Mouse (Mus musculus) liver, embryonic 15.5 days (tissue): ENCODE data around the gene Brpf3. TPM values are rescaled to one million over a fixed set of nuclear protein-coding genes. Genes with fewer than 3 reads are reported as not detected.
"Not testable (repeated sequence)": the region's sequence is repeated elsewhere in the genome, so short reads cannot be mapped to it uniquely, and the experiment has no call there.

ENCODE experiments used
- ATAC-seq: fragments of 200-750 bp; cut with Nextera tagmentation; 2 replicates; pipeline ENCODE4 v1.8.0; 2017; ENCODE audit warnings: moderate number of reproducible peaks, mild to moderate bottlenecking, moderate library complexity; ENCODE audit not compliant: insufficient read depth
- H3K27ac ChIP-seq: fragments of 300-500 bp; sonication (generic); replicated peaks from 2 replicates; pipeline ENCODE4 v1.5.1; 2015; ENCODE audit warnings: mild to moderate bottlenecking, inconsistent platforms
- H3K27me3 ChIP-seq: fragments of 300-500 bp; sonication (generic); 2 replicates; pipeline ENCODE4 v1.6.1; 2015; ENCODE audit warnings: mild to moderate bottlenecking, inconsistent platforms
- H3K36me3 ChIP-seq: fragments of 300-500 bp; sonication (generic); replicated peaks from 2 replicates; pipeline ENCODE4 v1.6.1; 2015; ENCODE audit warnings: moderate library complexity, mild to moderate bottlenecking, inconsistent platforms
- H3K4me1 ChIP-seq: fragments of 300-500 bp; sonication (generic); replicated peaks from 2 replicates; pipeline ENCODE4 v1.6.1; 2015; ENCODE audit warnings: inconsistent platforms
- H3K4me2 ChIP-seq: fragments of 300-500 bp; sonication (generic); 2 replicates; pipeline ENCODE4 v1.6.1; 2015; ENCODE audit warnings: moderate library complexity, mild to moderate bottlenecking, inconsistent platforms
- H3K4me3 ChIP-seq: fragments of 300-500 bp; sonication (generic); replicated peaks from 2 replicates; pipeline ENCODE4 v1.5.1; 2015; ENCODE audit warnings: mild to moderate bottlenecking, inconsistent platforms
- H3K9ac ChIP-seq: fragments of 300-500 bp; sonication (generic); 2 replicates; pipeline ENCODE4 v1.6.1; 2015; ENCODE audit warnings: moderate library complexity, mild to moderate bottlenecking, inconsistent platforms
- H3K9me3 ChIP-seq: fragments of 300-500 bp; sonication (generic); replicated peaks from 2 replicates; pipeline ENCODE4 v1.6.1; 2016; ENCODE audit warnings: inconsistent platforms
- WGBS: fragments of 180-500 bp; shearing (Covaris S2); methylation state at CpG from one replicate; pipeline ENCODE4 v1.1.7; 2015; ENCODE audit warnings: mixed read lengths; ENCODE audit not compliant: insufficient replicate concordance; 5-methylcytosine and 5-hydroxymethylcytosine counted together
- polyA plus RNA-seq: library from polyadenylated mRNA; unstranded; fragments of >200 nt; fragmentation: Nextera tagmentation; extraction: Ambion mirVana; gene quantifications from 2 replicates; pipeline ENCODE4 v1.2.1, GENCODE M21; 2015

Brpf3 gene
- polyA plus RNA-seq, 1 experiment from 2014 or later: 74.7 TPM

DNA sequence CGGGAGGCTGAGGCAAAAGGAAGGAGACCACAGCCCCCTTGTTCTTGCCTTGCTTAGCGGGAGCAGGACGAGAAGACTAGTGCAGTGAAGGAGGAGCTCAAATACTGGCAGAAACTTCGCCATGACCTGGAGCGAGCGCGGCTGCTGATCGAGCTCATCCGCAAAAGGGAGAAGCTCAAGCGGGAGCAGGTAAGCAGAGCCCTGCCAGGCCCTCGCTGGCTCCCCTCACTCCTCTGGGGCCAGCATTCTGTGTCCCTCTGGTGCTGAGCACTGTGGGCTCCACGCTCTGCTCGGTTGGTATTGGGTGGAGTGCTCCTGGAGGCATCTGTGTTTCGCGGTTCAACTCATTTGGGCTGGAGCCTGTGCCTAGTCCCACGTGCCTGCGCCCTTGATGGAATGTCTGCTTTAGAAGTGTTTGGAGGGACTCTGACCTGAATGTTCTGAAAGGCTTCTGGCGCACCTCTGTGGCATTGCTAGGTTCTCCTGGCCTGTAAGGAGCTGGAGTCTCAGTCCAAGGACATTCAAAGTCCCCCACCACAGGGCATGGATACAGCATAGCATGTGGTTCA lies 13.7 kb downstream of the Brpf3 start:
- 90% methylated on average over 18 of the region's 18 CpGs for WGBS
- H3K36me3 ChIP-seq: peaks cover 100% of the 10 kb centered on the region
- no peaks in the 10 kb centered on the region for H3K27me3 ChIP-seq
- H3K4me1 ChIP-seq: peaks cover 57% of the 10 kb centered on the region
- no peaks in the 10 kb centered on the region for H3K9me3 ChIP-seq
- H3K9ac ChIP-seq: no peak overlapping the region
- no peak for ATAC-seq
- H3K4me2 ChIP-seq: no peak overlapping the region
- H3K4me3 ChIP-seq: no peak overlapping the region
- no peak overlapping the region; the same call in 1 of the 2 replicates for H3K27ac ChIP-seq

DNA sequence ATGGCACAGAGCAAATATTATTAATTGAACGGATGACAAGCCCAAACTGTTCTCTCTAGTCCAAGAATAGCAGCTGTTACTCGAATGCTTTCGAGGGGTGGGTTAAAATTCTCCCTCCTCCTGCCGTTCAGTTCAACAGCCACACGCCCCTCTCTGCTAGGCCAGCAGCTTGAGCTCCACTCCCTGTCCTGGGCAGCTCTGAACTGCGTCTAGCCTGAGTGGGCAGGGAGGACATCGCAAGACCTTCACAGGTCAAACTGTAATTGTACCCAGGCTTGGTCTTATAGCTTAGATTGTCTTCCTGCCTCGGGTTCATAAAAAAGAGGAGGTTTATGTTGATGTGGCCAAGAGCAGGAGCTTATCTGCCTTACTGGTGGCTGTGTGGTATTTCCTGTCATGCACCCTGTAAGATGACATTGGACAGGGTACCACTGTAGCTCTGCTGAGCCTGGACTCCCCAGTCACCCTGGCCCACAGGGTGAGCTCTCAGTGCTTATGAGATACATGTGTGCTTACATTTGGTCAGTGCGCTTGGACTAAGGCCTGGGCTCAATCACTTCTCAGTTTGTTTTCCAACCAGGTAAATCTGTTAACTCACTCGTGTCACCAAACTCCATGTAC lies 14.6 kb downstream of the Brpf3 start:
- Histone ChIP-seq H3K4me2 (no peak overlapping the region), H3K4me1 (peaks cover 49% of the 10 kb centered on the region), H3K36me3 (peaks cover 100% of the 10 kb centered on the region), H3K27me3 (no peaks in the 10 kb centered on the region), H3K9ac (no peak overlapping the region), H3K4me3 (no peak overlapping the region), H3K27ac (peak overlapping the region; percentile 38; the same call in 1 of the 2 replicates), H3K9me3 (no peaks in the 10 kb centered on the region)
- no peak for ATAC-seq
- 67% methylated on average over 10 of the region's 10 CpGs for WGBS

DNA sequence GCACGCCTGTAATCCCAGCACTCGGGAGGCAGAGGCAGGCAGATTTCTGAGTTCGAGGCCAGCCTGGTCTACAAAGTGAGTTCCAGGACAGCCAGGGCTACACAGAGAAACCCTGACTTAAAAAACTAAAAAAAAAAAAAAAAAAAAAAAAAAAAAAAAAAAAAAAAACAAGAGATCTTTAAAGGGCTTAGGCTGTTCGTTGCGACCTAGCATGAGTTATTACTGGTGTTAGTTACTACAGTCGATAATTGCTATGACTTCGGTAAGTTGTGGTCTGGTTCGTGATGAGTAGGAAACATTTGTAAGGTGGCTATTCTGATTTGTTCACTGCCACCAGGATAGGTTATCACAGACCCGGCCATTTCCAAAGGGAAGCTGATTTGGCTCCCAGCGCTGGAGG lies 15.4 kb downstream of the Brpf3 start:
- 86% methylated on average over 10 of the region's 10 CpGs for WGBS
- not testable (repeated sequence) for H3K9me3 ChIP-seq, ATAC-seq, H3K4me3 ChIP-seq, H3K27me3 ChIP-seq, H3K27ac ChIP-seq, H3K9ac ChIP-seq, H3K4me2 ChIP-seq
- peaks cover 100% of the 10 kb centered on the region for H3K36me3 ChIP-seq
- H3K4me1 ChIP-seq: peaks cover 49% of the 10 kb centered on the region

DNA sequence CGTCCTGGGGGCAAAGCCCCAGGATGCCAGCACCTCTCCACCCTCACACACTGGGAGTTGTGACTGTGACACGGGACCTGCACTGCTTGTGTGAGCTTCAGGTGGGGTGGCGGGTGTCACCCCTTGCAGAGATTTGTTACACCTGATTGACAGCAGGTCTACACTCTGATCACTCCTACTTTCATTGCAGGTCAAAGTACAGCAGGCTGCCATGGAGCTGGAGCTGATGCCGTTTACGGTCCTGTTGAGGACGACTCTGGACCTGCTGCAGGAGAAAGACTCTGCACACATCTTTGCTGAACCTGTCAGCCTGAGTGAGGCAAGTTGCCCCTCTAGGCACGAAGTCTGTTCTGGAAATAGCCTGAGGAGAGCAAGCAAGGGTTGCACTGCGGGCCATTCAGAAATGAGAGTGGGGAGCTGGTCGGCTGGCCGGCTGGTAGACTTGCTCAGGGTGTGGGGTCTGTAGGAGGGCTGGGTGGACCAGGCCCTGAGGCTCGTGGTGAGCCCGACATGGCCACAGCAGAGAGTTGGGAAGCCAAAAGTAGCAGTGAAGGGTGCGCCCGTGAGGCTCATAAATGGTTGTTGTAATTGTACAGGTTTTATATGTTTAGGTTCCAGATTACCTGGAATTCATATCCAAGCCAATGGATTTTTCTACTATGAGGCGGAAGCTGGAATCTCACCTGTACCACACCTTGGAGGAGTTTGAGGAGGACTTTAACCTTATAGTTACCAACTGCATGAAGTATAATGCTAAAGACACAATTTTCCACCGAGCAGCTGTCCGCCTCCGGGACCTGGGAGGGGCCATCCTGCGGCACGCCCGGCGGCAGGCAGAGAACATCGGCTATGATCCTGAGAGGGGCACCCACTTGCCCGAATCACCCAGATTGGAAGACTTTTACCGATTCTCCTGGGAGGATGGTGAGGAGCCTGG lies 16.3 kb downstream of the Brpf3 start:
- no peak overlapping the region for H3K4me3 ChIP-seq
- no peak overlapping the region for H3K27ac ChIP-seq
- ATAC-seq: no peak
- H3K4me1 ChIP-seq: peaks cover 54% of the 10 kb centered on the region
- no peaks in the 10 kb centered on the region for H3K9me3 ChIP-seq
- H3K27me3 ChIP-seq: no peaks in the 10 kb centered on the region
- H3K36me3 ChIP-seq: peaks cover 100% of the 10 kb centered on the region
- 92% methylated on average over 25 of the region's 25 CpGs for WGBS
- no peak overlapping the region for H3K4me2 ChIP-seq
- H3K9ac ChIP-seq: no peak overlapping the region

DNA sequence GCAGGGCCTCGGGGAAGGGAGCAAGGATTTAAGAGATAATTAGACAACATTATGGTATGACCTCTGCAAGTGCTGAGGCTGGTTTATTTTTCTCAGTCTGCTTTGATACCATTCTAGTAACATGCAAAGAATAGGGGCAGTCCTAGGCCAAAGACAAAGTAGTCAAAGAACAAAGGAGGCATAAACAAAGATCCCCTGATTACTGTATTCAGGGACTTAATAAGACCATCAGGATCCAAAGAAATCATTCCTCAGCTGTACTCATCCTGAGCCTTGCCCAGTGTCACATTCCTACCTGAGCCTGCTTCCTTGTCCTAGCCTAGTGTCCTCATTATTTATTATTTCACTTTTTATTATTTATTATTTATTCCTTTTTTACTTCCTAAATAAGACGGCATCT lies 19.3 kb downstream of the Brpf3 start:
- no peak overlapping the region for H3K4me2 ChIP-seq
- H3K4me1 ChIP-seq: peaks cover 63% of the 10 kb centered on the region
- 76% methylated on average over 2 of the region's 2 CpGs for WGBS
- H3K9me3 ChIP-seq: no peaks in the 10 kb centered on the region
- no peaks in the 10 kb centered on the region for H3K27me3 ChIP-seq
- no peak overlapping the region for H3K4me3 ChIP-seq
- H3K36me3 ChIP-seq: peaks cover 100% of the 10 kb centered on the region
- peak overlapping the region; percentile 19 for H3K27ac ChIP-seq
- no peak overlapping the region for H3K9ac ChIP-seq
- ATAC-seq: no peak

DNA sequence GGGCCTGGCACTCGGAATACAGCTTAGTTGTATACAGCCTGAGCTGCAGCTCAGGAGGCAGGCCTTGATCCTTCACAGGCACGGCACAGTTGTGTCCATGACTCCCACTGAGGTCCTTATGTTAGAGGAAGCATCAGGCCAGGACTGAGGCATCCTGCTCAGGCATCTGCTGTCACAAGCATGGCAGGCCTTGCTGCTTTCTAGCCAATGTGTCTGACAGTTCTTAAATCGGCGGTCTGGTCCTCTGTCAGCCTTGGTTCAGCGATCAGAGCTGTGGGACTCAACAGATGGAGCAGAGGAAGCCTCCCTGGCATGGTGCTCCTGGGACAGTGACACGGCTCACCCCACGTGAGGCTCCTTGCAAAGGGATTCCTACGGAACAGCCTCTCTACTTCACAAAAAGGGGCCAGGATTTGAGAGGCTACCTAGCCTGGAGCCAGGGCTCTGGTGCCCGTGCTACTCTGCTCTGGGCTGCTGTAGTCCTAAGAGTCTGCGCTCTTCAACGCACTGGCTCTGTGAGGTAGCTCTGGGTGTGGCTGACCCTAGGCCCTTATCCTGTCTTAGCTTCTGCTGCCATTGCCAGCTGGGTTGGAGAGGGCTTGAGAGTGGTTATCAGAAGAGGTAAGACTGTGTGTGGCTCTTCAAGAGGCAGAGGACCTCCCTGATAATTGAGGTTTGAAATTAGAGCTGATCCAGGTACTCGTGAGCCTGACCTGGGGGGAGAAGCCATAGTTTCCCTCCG lies 22.3 kb downstream of the Brpf3 start:
- WGBS: 47% methylated on average over 13 of the region's 13 CpGs
- H3K27ac ChIP-seq: peak overlapping the region; percentile 99
- H3K4me1 ChIP-seq: peaks cover 82% of the 10 kb centered on the region
- peak; percentile 99 for ATAC-seq
- peak overlapping the region; percentile 80 for H3K4me2 ChIP-seq
- H3K36me3 ChIP-seq: peaks cover 100% of the 10 kb centered on the region
- no peaks in the 10 kb centered on the region for H3K27me3 ChIP-seq
- H3K9me3 ChIP-seq: no peaks in the 10 kb centered on the region
- H3K9ac ChIP-seq: peak overlapping the region; percentile 69
- peak overlapping the region; percentile 59 for H3K4me3 ChIP-seq

DNA sequence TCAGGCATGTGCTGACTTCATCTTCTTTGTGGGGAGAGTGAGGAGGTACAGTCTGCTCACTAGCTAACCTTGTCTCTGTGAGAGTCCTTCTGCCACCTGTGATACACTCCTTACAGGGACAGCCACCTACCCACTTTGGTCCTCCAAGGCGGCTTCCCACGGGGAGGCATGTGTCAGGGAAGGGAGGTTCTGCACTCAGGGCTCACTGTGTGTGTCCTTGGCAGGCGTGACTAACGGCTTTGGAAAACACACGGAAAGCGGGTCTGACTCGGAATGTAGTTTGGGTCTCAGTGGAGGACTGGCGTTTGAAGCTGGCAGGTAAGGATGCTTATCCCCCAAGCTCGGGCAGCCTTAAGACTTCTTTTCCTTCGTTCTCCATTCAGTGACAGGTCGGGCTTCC lies 22.9 kb downstream of the Brpf3 start:
- WGBS: 56% methylated on average over 11 of the region's 11 CpGs
- Histone ChIP-seq H3K27ac (peak overlapping the region; percentile 99), H3K4me2 (peak overlapping the region; percentile 80), H3K4me1 (peaks cover 86% of the 10 kb centered on the region), H3K27me3 (no peaks in the 10 kb centered on the region), H3K4me3 (peak overlapping the region; percentile 59), H3K9me3 (no peaks in the 10 kb centered on the region), H3K36me3 (peaks cover 100% of the 10 kb centered on the region), H3K9ac (peak overlapping the region; percentile 69)
- ATAC-seq: no peak

DNA sequence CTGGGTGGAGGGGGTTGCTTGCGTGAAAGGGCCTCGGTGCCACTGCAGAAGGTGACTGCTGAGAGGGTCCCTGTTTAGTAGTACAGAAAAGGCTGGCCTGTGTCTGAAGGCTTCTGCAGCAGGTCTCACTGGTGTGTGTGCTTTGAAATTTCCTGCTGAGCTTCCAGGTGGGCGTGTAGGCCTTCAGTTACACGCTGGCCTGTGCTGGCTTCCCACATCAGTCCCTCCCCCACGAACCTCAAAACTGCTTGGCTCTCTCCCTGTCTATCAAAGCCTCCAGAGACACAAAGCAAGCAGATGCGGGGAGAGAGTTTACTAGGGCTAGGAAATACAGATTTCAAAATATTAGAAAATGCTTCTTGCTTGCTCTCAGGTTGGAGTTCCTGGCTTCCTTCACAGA lies 24.0 kb downstream of the Brpf3 start:
- Histone ChIP-seq H3K4me1 (peaks cover 92% of the 10 kb centered on the region), H3K36me3 (peaks cover 100% of the 10 kb centered on the region), H3K4me2 (peak overlapping the region; percentile 80), H3K27ac (peak overlapping the region; percentile 99), H3K9ac (peak overlapping the region; percentile 69), H3K9me3 (no peaks in the 10 kb centered on the region), H3K4me3 (peak overlapping the region; percentile 59), H3K27me3 (no peaks in the 10 kb centered on the region)
- 50% methylated on average over 6 of the region's 6 CpGs for WGBS
- ATAC-seq: no peak

DNA sequence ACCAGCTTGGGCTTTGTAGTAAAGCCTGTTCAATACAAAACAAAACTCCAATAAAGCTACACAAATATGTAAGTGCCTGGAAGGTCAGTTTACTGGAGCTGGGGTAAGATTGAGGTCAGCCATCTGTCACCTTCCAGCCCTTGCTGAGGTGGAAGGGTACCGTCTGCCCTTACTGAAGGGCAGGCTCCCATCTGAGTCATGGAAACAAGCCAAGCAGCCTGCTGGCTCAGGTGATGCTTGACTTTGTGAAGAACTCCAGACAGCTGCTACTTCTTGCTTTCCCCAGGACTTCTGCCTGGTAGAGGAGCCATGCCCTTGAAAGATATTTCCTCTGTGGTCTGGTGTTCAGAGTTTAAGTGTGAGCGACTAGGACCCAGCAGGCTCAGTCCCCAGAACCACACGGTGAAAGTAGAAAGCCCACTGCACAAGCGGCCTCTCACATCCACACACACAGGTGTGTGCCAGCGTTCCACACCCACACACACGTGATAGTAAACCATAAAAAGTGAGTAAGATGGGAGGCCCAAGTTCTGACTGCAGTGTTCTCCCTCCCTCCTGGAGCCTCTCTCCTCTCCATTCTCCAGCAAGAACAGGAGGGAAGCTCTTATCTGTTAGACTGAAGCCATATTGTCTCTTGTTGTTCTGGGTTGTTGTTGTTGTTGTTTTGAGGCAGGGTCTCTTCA lies 24.6 kb downstream of the Brpf3 start:
- H3K4me1 ChIP-seq: peaks cover 98% of the 10 kb centered on the region
- H3K4me2 ChIP-seq: peak overlapping the region; percentile 80
- WGBS: 78% methylated on average over 6 of the region's 6 CpGs
- peak overlapping the region; percentile 99 for H3K27ac ChIP-seq
- peak overlapping the region; percentile 69 for H3K9ac ChIP-seq
- peak overlapping the region; percentile 59 for H3K4me3 ChIP-seq
- no peak for ATAC-seq
- no peaks in the 10 kb centered on the region for H3K9me3 ChIP-seq
- no peaks in the 10 kb centered on the region for H3K27me3 ChIP-seq
- H3K36me3 ChIP-seq: peaks cover 100% of the 10 kb centered on the region

DNA sequence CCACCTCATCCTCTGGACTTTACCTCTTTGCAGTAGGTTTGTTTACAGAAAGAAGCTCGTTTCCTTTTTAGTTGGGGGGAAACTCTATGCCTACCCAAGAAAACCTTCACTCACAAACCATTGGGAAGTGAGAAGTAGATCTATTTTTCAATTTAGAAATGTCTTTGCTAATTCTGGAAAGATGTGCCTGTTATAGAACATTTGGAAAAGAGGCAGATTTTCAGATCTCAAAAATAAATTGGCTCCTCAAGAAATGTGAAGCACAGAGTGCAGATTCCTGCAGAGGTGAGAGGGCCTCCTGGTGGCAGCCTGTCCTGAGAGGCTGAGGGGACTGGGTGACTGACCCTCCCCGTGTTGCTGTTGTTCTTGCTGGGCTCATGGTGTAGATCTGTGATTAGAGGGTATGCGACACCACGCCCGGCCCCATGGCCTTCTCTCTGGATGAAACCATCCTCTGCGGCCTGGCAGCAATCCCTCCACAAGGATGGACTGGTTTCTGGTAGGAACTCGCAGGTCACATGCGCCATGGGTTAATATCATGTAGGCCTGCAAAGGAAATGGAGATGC lies 26.9 kb downstream of the Brpf3 start:
- Histone ChIP-seq H3K4me1 (peaks cover 98% of the 10 kb centered on the region), H3K9ac (peak overlapping the region; percentile 69), H3K27ac (peak overlapping the region; percentile 99), H3K36me3 (peaks cover 100% of the 10 kb centered on the region), H3K4me2 (peak overlapping the region; percentile 80), H3K27me3 (no peaks in the 10 kb centered on the region), H3K4me3 (peak overlapping the region; percentile 59), H3K9me3 (no peaks in the 10 kb centered on the region)
- no peak for ATAC-seq
- 66% methylated on average over 8 of the region's 8 CpGs for WGBS
